Mouse (Mus musculus) heart, embryonic 11.5 days (tissue): ENCODE measurements at regions not wholly inside any gene's neighbourhood (a gene's known extent, or its start where the extent isn't known, plus 50 kb on each side); places are given as distances from the start of the nearest gene placed in this dataset.

Source experiments
- ATAC-seq: fragments of 200-750 bp; cut with Nextera tagmentation; replicated peaks from 2 replicates; pipeline ENCODE4 v1.8.0; 2017; ENCODE audit warnings: moderate library complexity; ENCODE audit not compliant: insufficient number of reproducible peaks, low FRiP score, low TSS enrichment
- H3K27ac ChIP-seq: fragments of 300-500 bp; sonication (generic); 2 replicates; pipeline ENCODE4 v1.5.1; 2014; ENCODE audit warnings: mild to moderate bottlenecking, low read depth, low read length
- H3K27me3 ChIP-seq: fragments of 300-500 bp; sonication (generic); 2 replicates; pipeline ENCODE4 v1.6.1; 2014; ENCODE audit warnings: mild to moderate bottlenecking, low read length, mixed read lengths; ENCODE audit not compliant: control insufficient read depth, insufficient read depth
- H3K36me3 ChIP-seq: fragments of 300-500 bp; sonication (generic); 2 replicates; pipeline ENCODE4 v1.6.1; 2014; ENCODE audit warnings: mild to moderate bottlenecking, low read length, moderate library complexity, mixed read lengths; ENCODE audit not compliant: control insufficient read depth, insufficient read depth
- H3K4me1 ChIP-seq: fragments of 300-500 bp; sonication (generic); 2 replicates; pipeline ENCODE4 v1.6.1; 2014; ENCODE audit warnings: low read length; ENCODE audit not compliant: control insufficient read depth, insufficient read depth
- H3K4me2 ChIP-seq: fragments of 300-500 bp; sonication (generic); 2 replicates; pipeline ENCODE4 v1.6.1; 2014; ENCODE audit warnings: mild to moderate bottlenecking, moderate library complexity
- H3K4me3 ChIP-seq: fragments of 300-500 bp; sonication (generic); 2 replicates; pipeline ENCODE4 v1.5.1; 2014; ENCODE audit warnings: low read depth, low read length
- H3K9ac ChIP-seq: fragments of 300-500 bp; sonication (generic); 2 replicates; pipeline ENCODE4 v1.6.1; 2014; ENCODE audit warnings: mild to moderate bottlenecking, low read depth, low read length, moderate library complexity
- H3K9me3 ChIP-seq: fragments of 300-500 bp; sonication (generic); replicated peaks from 2 replicates; pipeline ENCODE4 v1.6.1; 2016; ENCODE audit warnings: low read length; ENCODE audit not compliant: control insufficient read depth
- WGBS: fragments of 180-500 bp; shearing (Covaris S2); extraction: QIAGEN DNeasy Blood & Tissue Kit; methylation state at CpG from one replicate; pipeline ENCODE4 v1.1.7; 2014; ENCODE audit not compliant: insufficient replicate concordance; 5-methylcytosine and 5-hydroxymethylcytosine counted together

- Histone ChIP-seq H3K4me3 (no peak overlapping the region), H3K9me3 (no peaks in the 10 kb centered on the region), H3K27ac (no peak overlapping the region)
Observed at GRCm38 (mm10) chr17:49252271-49252670, 175.9 kb upstream of the Mocs1 start.

DNA sequence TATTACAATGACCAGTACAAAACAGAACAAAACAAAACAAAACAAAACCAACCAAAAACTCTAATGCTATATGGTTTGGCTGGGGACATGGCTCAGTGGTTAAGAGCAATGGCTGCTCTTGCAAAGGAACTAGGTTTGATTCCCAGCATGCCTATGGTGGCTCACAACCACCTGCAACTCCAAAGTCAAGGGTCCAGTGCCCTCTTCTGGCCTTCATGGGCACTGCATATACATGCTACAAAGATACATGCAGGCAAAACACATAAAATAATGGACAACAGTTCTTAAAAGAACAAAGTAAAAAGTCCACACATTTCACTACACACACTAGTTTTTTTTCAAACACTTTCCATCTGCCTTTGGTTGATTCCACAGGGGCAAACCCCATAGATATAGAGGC lies 169.7 kb upstream of the Mocs1 start:
- H3K9ac ChIP-seq, result no peak overlapping the region
- no peak overlapping the region for H3K4me2 ChIP-seq
- H3K9me3 ChIP-seq, result no peaks in the 10 kb centered on the region
- no peaks in the 10 kb centered on the region for H3K4me1 ChIP-seq
- no peak overlapping the region for H3K4me3 ChIP-seq
- no peak for ATAC-seq
- no peaks in the 10 kb centered on the region for H3K36me3 ChIP-seq
- no peaks in the 10 kb centered on the region for H3K27me3 ChIP-seq
- H3K27ac ChIP-seq, result no peak overlapping the region

More at GRCm38 (mm10) chr17:49252271-49252670, 175.9 kb upstream of the Mocs1 start:
- 75% methylated on average over 3 of the region's 3 CpGs for WGBS
- Histone ChIP-seq H3K4me1 (no peaks in the 10 kb centered on the region), H3K36me3 (no peaks in the 10 kb centered on the region), H3K4me2 (no peak overlapping the region), H3K27me3 (no peaks in the 10 kb centered on the region), H3K9ac (no peak overlapping the region)
- no peak for ATAC-seq

GRCm38 (mm10) chr17:49262394-49262793 lies 165.8 kb upstream of the Mocs1 start:
- H3K36me3 ChIP-seq, result no peaks in the 10 kb centered on the region
- ATAC-seq, result no peak
- H3K4me3 ChIP-seq, result no peak overlapping the region
- WGBS, result 70% methylated on average over 4 of the region's 4 CpGs
- H3K4me2 ChIP-seq, result no peak overlapping the region
- no peaks in the 10 kb centered on the region; the same call in 1 of the 2 replicates for H3K9me3 ChIP-seq
- no peak overlapping the region for H3K9ac ChIP-seq
- H3K27me3 ChIP-seq, result no peaks in the 10 kb centered on the region
- no peak overlapping the region for H3K27ac ChIP-seq
- no peaks in the 10 kb centered on the region for H3K4me1 ChIP-seq

DNA sequence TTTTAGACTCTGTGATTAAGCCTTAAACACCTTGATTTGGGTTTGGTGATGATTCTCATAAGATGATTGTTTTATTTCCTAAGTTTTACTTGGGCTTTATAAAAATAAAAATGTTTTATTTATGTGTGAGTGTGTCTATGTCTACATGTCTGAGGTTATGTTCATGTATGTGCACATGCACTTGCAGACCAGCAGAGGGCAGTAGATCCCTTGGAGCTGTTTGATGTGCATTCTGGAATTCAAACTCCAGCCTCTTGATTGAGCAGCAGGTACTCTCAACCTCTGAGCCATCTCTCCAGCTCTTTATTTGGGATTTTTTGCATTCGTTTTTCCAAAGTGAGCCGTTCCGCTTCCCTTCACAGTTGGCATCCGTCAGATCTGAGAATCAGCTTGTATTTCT lies 161.8 kb upstream of the Mocs1 start:
- H3K4me3 ChIP-seq, result no peak overlapping the region
- no peaks in the 10 kb centered on the region for H3K4me1 ChIP-seq
- WGBS, result 84% methylated on average over 4 of the region's 4 CpGs
- ATAC-seq, result no peak
- H3K4me2 ChIP-seq, result no peak overlapping the region
- H3K9me3 ChIP-seq, result no peaks in the 10 kb centered on the region; the same call in 1 of the 2 replicates
- H3K27ac ChIP-seq, result no peak overlapping the region
- no peaks in the 10 kb centered on the region for H3K27me3 ChIP-seq
- H3K9ac ChIP-seq, result no peak overlapping the region
- no peaks in the 10 kb centered on the region for H3K36me3 ChIP-seq

- H3K27ac ChIP-seq, result no peak overlapping the region
- 84% methylated on average over 7 of the region's 7 CpGs for WGBS
- no peaks in the 10 kb centered on the region for H3K4me1 ChIP-seq
Observed at GRCm38 (mm10) chr17:49269943-49270342, 158.2 kb upstream of the Mocs1 start.

DNA sequence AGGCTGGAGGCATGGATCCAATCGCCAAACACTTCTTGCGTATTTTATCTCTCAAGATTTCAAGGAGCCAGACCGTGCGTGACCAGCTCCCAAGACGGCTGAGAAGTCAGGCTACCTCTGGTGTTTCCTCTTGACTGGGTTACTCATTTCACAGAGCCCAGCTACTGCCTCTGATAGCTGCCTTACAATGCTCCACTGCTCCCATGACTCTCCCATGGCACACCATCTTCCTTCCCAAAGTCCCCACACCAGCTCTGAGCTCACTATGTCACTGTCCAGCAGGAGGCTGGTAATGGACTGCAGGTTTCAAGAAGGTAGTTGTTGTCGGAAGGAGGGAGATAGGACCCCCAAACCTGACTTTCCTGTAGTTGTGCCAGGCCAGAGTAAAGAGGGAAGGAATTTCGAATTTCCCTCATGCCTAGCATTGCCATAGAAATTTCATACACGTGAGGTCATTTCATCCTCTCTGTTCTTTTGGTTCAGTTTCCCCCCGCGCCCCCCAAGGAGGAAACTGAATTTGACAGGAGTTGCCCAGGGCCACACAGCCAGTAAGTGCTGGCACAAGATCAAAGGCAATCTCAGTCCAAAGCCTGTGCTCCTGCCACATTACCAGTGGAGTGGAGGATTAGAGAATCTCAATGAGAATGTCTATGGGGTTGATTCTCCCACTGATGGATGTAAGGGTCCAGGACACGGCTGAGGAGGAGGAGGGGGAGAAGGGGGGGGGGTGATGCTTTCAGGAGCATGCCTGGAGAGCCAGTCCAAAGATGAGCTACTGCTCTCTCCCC lies 155.3 kb upstream of the Mocs1 start:
- Histone ChIP-seq H3K4me3 (no peak overlapping the region), H3K4me2 (no peak overlapping the region), H3K9ac (no peak overlapping the region), H3K36me3 (no peaks in the 10 kb centered on the region), H3K27ac (no peak overlapping the region), H3K4me1 (no peaks in the 10 kb centered on the region), H3K9me3 (no peaks in the 10 kb centered on the region), H3K27me3 (no peaks in the 10 kb centered on the region)
- WGBS, result 68% methylated on average over 11 of the region's 11 CpGs
- no peak for ATAC-seq

More at GRCm38 (mm10) chr17:49269943-49270342, 158.2 kb upstream of the Mocs1 start:
- Histone ChIP-seq H3K36me3 (no peaks in the 10 kb centered on the region), H3K27me3 (no peaks in the 10 kb centered on the region), H3K9ac (no peak overlapping the region), H3K9me3 (no peaks in the 10 kb centered on the region; the same call in 1 of the 2 replicates), H3K4me3 (no peak overlapping the region), H3K4me2 (no peak overlapping the region)
- no peak for ATAC-seq

DNA sequence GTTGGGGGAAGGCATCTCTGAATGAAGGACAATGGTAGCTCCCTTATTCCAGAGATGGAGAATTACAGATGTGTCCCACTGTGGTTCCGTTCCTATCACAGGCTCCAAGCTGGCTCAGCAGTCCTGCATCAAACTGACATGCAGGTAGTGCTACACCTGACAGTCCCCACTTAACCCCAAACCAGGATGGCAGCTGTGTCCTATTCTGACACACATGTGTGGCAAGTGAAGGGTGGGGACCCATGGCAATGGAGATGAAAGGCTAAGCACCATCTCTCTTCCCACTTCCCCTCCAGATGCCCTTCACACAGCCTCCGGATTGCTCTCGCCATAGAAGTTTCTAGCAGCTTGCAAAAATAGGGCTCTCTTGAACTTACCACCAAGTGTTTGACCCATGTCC lies 153.2 kb upstream of the Mocs1 start:
- Histone ChIP-seq H3K27me3 (no peaks in the 10 kb centered on the region), H3K4me3 (no peak overlapping the region), H3K9me3 (no peaks in the 10 kb centered on the region), H3K9ac (no peak overlapping the region), H3K36me3 (no peaks in the 10 kb centered on the region), H3K4me1 (no peaks in the 10 kb centered on the region), H3K4me2 (no peak overlapping the region), H3K27ac (no peak overlapping the region)
- ATAC-seq, result no peak
- 84% methylated on average over 3 of the region's 3 CpGs for WGBS

DNA sequence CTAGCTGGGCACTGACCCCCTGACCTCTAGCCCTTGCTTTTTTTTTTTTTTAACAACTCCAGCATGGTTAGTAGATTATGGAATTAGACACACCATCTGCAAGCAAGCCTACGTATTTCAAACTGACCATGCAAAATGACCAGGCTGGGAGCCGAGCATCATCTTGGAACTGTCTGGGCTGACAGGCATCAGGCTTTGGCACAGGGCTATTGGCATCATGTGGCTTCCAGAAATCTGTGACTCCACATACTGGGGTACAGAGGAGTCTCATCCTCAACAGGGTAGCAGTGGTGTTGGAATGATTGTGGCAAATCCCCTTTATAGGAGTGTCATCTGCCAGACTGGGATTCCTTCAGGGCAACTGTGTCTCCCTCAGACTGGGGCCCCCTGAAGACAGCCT lies 152.7 kb upstream of the Mocs1 start:
- H3K27ac ChIP-seq, result no peak overlapping the region
- H3K27me3 ChIP-seq, result no peaks in the 10 kb centered on the region
- no peaks in the 10 kb centered on the region for H3K4me1 ChIP-seq
- no peaks in the 10 kb centered on the region for H3K9me3 ChIP-seq
- no peak for ATAC-seq
- H3K36me3 ChIP-seq, result no peaks in the 10 kb centered on the region
- H3K9ac ChIP-seq, result no peak overlapping the region
- H3K4me3 ChIP-seq, result no peak overlapping the region
- H3K4me2 ChIP-seq, result no peak overlapping the region
- 74% methylated on average over 2 of the region's 2 CpGs for WGBS

DNA sequence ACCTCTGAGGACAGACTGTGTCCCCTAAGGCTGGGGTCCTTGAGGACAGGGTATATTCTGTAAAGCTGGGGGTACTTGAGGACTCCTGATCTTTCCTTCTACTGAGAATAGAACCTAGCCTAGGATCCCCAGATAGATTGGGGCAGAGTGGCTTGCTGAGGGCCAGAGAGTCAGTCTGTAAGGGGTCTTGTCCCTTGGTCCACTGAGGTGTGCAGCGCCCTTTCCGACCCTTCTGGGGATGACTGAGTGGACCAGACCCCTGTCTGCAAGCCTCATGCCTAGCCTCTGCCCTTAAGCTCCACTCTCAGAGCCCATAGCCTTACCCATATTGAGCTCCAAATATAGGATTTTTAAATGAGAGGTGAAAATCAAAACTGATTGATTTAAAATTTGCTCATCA lies 152.2 kb upstream of the Mocs1 start:
- Histone ChIP-seq H3K9me3 (no peaks in the 10 kb centered on the region), H3K9ac (no peak overlapping the region), H3K4me1 (no peaks in the 10 kb centered on the region), H3K27me3 (no peaks in the 10 kb centered on the region), H3K27ac (no peak overlapping the region), H3K36me3 (no peaks in the 10 kb centered on the region), H3K4me2 (no peak overlapping the region), H3K4me3 (no peak overlapping the region)
- no peak for ATAC-seq
- WGBS, result 72% methylated on average over 2 of the region's 2 CpGs
